Mouse (Mus musculus) liver, adult 2 months (tissue): ENCODE measurements around the gene Babam2. TPM values are rescaled to one million over a fixed set of nuclear protein-coding genes. Genes with fewer than 3 reads are reported as not detected.

ENCODE experiments used
- DNase-seq: peaks from one replicate; pipeline ENCODE4 v3.0.0-alpha.2; 2011; ENCODE audit warnings: low read depth, low spot score; ENCODE audit errors: extremely low read depth
- H3K27ac ChIP-seq: fragments of 200-500 bp; replicated peaks from 2 replicates; pipeline ENCODE4 v1.5.1; 2012; ENCODE audit warnings: low read depth, mild to moderate bottlenecking, control low read depth, inconsistent platforms, low read length; ENCODE audit not compliant: insufficient read depth
- H3K27me3 ChIP-seq: fragments of 200-500 bp; 2 replicates; pipeline ENCODE4 v1.6.1; 2012; ENCODE audit warnings: mild to moderate bottlenecking, moderate library complexity, low read length, inconsistent platforms; ENCODE audit not compliant: control insufficient read depth, insufficient read depth
- H3K36me3 ChIP-seq: fragments of 200-500 bp; 2 replicates; pipeline ENCODE4 v1.6.1; 2012; ENCODE audit warnings: low read length, inconsistent platforms; ENCODE audit not compliant: control insufficient read depth, insufficient read depth
- H3K4me1 ChIP-seq: fragments of 200-500 bp; 2 replicates; pipeline ENCODE4 v1.6.1; 2011; ENCODE audit warnings: low read length; ENCODE audit not compliant: control insufficient read depth, insufficient read depth
- H3K4me3 ChIP-seq: fragments of 200-500 bp; 2 replicates; pipeline ENCODE4 v1.5.1; 2011; ENCODE audit warnings: low read depth, mild to moderate bottlenecking, control low read depth, low read length, moderate library complexity; ENCODE audit not compliant: insufficient read depth
- H3K79me2 ChIP-seq: fragments of 200-500 bp; 2 replicates; pipeline ENCODE4 v1.6.1; 2012; ENCODE audit warnings: inconsistent platforms, mild to moderate bottlenecking, low read length, moderate library complexity; ENCODE audit not compliant: control insufficient read depth, insufficient read depth
- H3K9ac ChIP-seq: fragments of 200-500 bp; 2 replicates; pipeline ENCODE4 v1.6.1; 2012; ENCODE audit warnings: low read depth, mild to moderate bottlenecking, control low read depth, inconsistent platforms, low read length
- CTCF ChIP-seq: fragments of 200-500 bp; IDR thresholded peaks from 2 replicates; pipeline ENCODE4 v1.5.1; 2011; ENCODE audit warnings: low read depth, low read length, control low read depth
- POLR2A ChIP-seq: fragments of 200-500 bp; IDR thresholded peaks from 2 replicates; pipeline ENCODE4 v1.6.1; 2011; ENCODE audit warnings: low read length, control low read depth; ENCODE audit not compliant: insufficient read depth; ENCODE audit errors: extremely low read depth
- WGBS: fragments of 180-500 bp; shearing (Covaris S2); methylation state at CpG from one replicate; pipeline ENCODE4 v1.1.7; 2018; 5-methylcytosine and 5-hydroxymethylcytosine counted together
- polyA plus RNA-seq: library from polyadenylated mRNA; depleted of rRNA; stranded (reverse); fragments of >200 nt; gene quantifications from 2 replicates; pipeline ENCODE4 v1.2.3, GENCODE M21; 2012
- total RNA-seq: library from RNA; depleted of rRNA; stranded (reverse); fragments of >200 nt; gene quantifications from 2 replicates; pipeline ENCODE4 v1.2.3, GENCODE M21; 2014

The Babam2 gene
- total and polyA plus RNA-seq, 2 experiments, result 18.9 to 20.1 TPM

DNA sequence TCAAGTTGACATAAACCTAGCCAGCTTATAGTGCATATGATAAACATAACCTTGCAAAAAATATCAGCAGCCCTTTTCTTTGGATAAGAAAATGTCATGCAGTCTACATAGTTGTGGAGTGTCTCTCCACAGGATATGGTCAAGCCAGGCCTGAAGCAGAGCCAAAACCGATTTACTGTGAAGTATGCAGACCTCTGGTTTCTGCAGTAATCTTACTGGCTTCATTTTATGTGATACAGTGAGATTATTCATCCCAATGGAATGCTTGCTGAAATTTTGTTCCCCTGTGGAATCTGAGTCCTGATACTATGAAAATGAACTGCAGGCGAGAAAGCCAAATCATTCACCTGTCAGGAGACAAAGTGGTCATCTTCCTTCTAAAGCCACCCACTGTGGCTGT lies 138.2 kb downstream of the Babam2 start:
- H3K27ac ChIP-seq, result no peak overlapping the region
- H3K27me3 ChIP-seq, result no peaks in the 10 kb centered on the region
- no peak overlapping the region for H3K4me3 ChIP-seq
- H3K79me2 ChIP-seq, result no peaks in the 10 kb centered on the region
- WGBS, result 84% methylated on average over 2 of the region's 2 CpGs
- no peak overlapping the region for H3K9ac ChIP-seq
- H3K4me1 ChIP-seq, result no peaks in the 10 kb centered on the region; the same call in 1 of the 2 replicates
- H3K36me3 ChIP-seq, result no peaks in the 10 kb centered on the region; the same call in 1 of the 2 replicates
- no peak for DNase-seq
- TF ChIP-seq CTCF (no peak), POLR2A (no peak)

DNA sequence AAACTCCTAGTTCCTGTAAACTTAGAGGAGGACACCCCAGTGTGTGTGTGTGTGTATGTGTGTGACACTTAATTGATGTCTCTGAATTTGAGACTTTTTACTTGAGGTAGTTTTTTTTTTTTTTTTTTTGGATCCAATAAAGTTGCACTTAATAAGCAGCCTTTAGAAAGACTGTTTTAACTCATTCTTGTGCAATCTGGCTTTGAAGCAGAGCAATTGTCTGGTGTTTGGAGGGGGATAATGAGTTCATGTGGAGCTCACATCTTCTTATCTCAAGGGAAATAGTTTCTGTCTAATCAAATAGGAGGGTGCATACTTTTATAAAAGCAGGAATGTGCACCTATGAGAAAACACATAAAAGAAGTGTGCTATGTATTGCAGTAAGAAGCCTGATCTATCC lies 142.5 kb downstream of the Babam2 start:
- H3K36me3 ChIP-seq, result no peaks in the 10 kb centered on the region; the same call in 1 of the 2 replicates
- no peaks in the 10 kb centered on the region for H3K79me2 ChIP-seq
- DNase-seq, result no peak
- no peaks in the 10 kb centered on the region; the same call in 1 of the 2 replicates for H3K4me1 ChIP-seq
- no peak overlapping the region for H3K4me3 ChIP-seq
- H3K27me3 ChIP-seq, result no peaks in the 10 kb centered on the region
- H3K27ac ChIP-seq, result no peak overlapping the region
- H3K9ac ChIP-seq, result no peak overlapping the region
- no peak for TF ChIP-seq CTCF
- TF ChIP-seq POLR2A, result no peak

DNA sequence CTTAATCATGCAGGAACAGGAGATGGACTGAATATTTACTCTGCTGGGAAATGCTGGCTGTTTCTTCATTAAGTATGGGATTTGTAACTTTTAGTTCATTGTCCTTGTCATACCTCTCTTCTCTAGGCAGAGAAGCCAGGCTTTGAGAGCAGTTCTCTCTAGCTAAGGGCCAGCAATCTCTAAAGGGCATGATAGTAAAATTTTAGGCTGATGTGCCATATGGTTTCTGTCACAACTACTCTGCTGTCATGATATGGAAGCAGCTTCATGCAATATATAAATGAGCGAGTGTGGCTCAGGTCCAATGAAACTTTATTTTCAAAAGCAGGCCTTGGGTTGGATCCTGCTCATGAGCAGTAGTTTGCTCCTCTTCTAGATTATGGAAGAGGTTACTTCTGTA lies 142.9 kb downstream of the Babam2 start:
- Histone ChIP-seq H3K4me1 (no peaks in the 10 kb centered on the region; the same call in 1 of the 2 replicates), H3K27ac (no peak overlapping the region), H3K27me3 (no peaks in the 10 kb centered on the region), H3K9ac (no peak overlapping the region), H3K79me2 (no peaks in the 10 kb centered on the region), H3K4me3 (no peak overlapping the region), H3K36me3 (no peaks in the 10 kb centered on the region; the same call in 1 of the 2 replicates)
- TF ChIP-seq CTCF, result no peak
- no peak for TF ChIP-seq POLR2A
- no peak for DNase-seq
- 87% methylated on average over 1 of the region's 1 CpGs for WGBS

DNA sequence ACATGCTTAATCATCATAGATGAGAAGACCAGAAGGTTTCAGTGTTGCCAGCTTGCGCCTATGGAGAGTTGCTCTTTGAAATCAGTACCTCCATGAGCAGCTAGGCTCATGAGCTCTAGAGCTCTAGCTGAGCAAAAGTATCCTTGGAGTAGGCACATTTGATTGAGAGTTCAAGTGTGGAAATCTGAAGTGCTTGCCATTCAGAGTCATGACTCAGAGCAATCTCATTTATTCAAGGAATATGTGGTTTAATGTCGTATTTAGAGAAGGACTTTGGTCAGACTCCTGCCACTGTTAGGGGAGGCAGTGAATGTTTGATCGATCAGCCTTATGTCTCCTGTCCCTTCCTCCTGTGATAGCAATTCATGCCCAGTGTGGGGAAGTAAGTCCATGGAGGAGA lies 147.4 kb downstream of the Babam2 start:
- Histone ChIP-seq H3K4me3 (no peak overlapping the region), H3K4me1 (no peaks in the 10 kb centered on the region; the same call in 1 of the 2 replicates), H3K36me3 (no peaks in the 10 kb centered on the region), H3K27me3 (no peaks in the 10 kb centered on the region), H3K9ac (no peak overlapping the region), H3K27ac (no peak overlapping the region), H3K79me2 (no peaks in the 10 kb centered on the region)
- TF ChIP-seq CTCF, result no peak
- no peak for TF ChIP-seq POLR2A
- 93% methylated on average over 3 of the region's 3 CpGs for WGBS
- DNase-seq, result no peak

DNA sequence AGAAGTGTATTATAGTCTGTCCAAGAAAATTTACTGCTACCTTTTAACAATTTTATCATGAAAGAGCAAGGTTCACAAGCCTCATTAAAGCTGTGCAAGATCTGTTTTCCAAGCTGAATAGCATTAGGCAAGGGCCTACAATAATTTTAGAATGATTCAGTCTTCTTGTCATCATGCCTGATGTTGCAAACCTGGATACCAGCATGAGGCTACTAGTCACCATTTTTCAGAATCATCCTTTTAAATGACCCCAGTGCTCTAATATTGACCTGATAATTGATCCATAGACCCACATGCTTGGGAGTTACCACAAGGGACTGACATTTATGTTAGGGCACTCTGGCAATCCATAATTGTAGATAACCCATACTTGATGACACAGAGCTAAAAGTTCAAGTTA lies 149.5 kb downstream of the Babam2 start:
- no peak overlapping the region for H3K27ac ChIP-seq
- H3K79me2 ChIP-seq, result no peaks in the 10 kb centered on the region
- H3K36me3 ChIP-seq, result no peaks in the 10 kb centered on the region
- TF ChIP-seq POLR2A (no peak), CTCF (no peak)
- no peak overlapping the region for H3K4me3 ChIP-seq
- no peaks in the 10 kb centered on the region for H3K27me3 ChIP-seq
- H3K9ac ChIP-seq, result no peak overlapping the region
- DNase-seq, result no peak
- no peaks in the 10 kb centered on the region for H3K4me1 ChIP-seq

DNA sequence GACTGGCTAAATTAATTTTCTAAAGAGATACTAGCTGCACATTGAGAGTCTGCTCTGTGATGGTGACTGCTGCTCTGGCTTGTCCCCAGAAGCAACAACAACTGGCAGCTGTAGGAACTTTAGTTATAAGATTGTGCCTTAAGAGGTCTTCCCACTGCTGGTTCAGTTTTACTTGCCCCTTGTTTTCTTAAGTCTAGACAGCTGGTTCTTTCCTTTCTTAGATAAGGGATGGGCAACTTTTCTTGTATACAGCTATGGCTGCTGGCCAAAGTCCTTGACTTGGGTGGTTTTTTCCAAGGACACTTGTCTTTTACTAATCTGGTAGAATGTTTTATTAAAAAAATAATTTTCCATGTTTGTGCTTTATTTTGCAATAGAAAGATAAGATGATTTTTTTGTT lies 151.5 kb downstream of the Babam2 start:
- TF ChIP-seq CTCF (no peak), POLR2A (no peak)
- Histone ChIP-seq H3K79me2 (no peaks in the 10 kb centered on the region), H3K27me3 (no peaks in the 10 kb centered on the region), H3K9ac (no peak overlapping the region), H3K4me1 (no peaks in the 10 kb centered on the region), H3K4me3 (no peak overlapping the region), H3K36me3 (no peaks in the 10 kb centered on the region), H3K27ac (no peak overlapping the region)
- no peak for DNase-seq
